Mouse (Mus musculus) lung, postnatal 14 days (tissue): ENCODE data around the gene Lman2.
A peak's percentile ranks its signal among the peaks of the same experiment; 100 is the strongest.

Source experiments
- DNase-seq: peaks from one replicate; pipeline ENCODE4 v3.0.0; 2021

The Lman2 gene

GRCm38 (mm10) chr13:55362453-55363060 lies at the start of gene Lman2:
Gene Lman2, minus strand, starts transcription at chr13:55362783.
- peak; percentile 93 for DNase-seq

GRCm38 (mm10) chr13:55411826-55412225 lies 49.2 kb upstream of the Lman2 start:
- DNase-seq: no peak

- DNase-seq: no peak
Observed at GRCm38 (mm10) chr13:55408546-55409120, 46.0 kb upstream of the Lman2 start.

- no peak for DNase-seq
Observed at GRCm38 (mm10) chr13:55407341-55407740, 44.8 kb upstream of the Lman2 start.

GRCm38 (mm10) chr13:55405783-55406390 lies 43.3 kb upstream of the Lman2 start:
- DNase-seq: no peak

GRCm38 (mm10) chr13:55404853-55405782 lies 42.5 kb upstream of the Lman2 start:
- peak; percentile 85 for DNase-seq

GRCm38 (mm10) chr13:55403935-55404852 lies 41.6 kb upstream of the Lman2 start:
- no peak for DNase-seq

GRCm38 (mm10) chr13:55403266-55403665 lies 40.7 kb upstream of the Lman2 start:
- no peak for DNase-seq

- no peak for DNase-seq
Observed at GRCm38 (mm10) chr13:55400039-55400346, 37.4 kb upstream of the Lman2 start.

- DNase-seq: no peak
Observed at GRCm38 (mm10) chr13:55399300-55400038, 36.9 kb upstream of the Lman2 start.

- DNase-seq: no peak
Observed at GRCm38 (mm10) chr13:55398088-55398487, 35.5 kb upstream of the Lman2 start, which contains the start of gene Slc34a1. Gene Slc34a1, plus strand, starts transcription at chr13:55398187.

GRCm38 (mm10) chr13:55392933-55393332 lies 30.4 kb upstream of the Lman2 start:
- DNase-seq: no peak

GRCm38 (mm10) chr13:55391626-55392029 lies 29.0 kb upstream of the Lman2 start:
- DNase-seq: no peak

GRCm38 (mm10) chr13:55390644-55391043 lies 28.1 kb upstream of the Lman2 start:
- no peak for DNase-seq

- no peak for DNase-seq
Observed at GRCm38 (mm10) chr13:55381790-55382189, 19.2 kb upstream of the Lman2 start.

GRCm38 (mm10) chr13:55378907-55379580 lies 16.5 kb upstream of the Lman2 start:
- DNase-seq: no peak

- no peak for DNase-seq
Observed at GRCm38 (mm10) chr13:55375877-55376276, 13.3 kb upstream of the Lman2 start.

GRCm38 (mm10) chr13:55374206-55374924 lies 11.8 kb upstream of the Lman2 start:
- no peak for DNase-seq

GRCm38 (mm10) chr13:55371740-55372139 lies 9.2 kb upstream of the Lman2 start:
- DNase-seq: no peak

GRCm38 (mm10) chr13:55371007-55371681 lies 8.6 kb upstream of the Lman2 start:
- DNase-seq: no peak
